Mouse (Mus musculus) right cerebral cortex, postnatal 4 days (tissue): ENCODE measurements at regions not wholly inside any gene's neighbourhood (a gene's known extent, or its start where the extent isn't known, plus 50 kb on each side); places are given as distances from the start of the nearest gene placed in this dataset.

Source experiments
- DNase-seq: peaks from one replicate; pipeline ENCODE4 v3.0.0-alpha.2; 2022

DNA sequence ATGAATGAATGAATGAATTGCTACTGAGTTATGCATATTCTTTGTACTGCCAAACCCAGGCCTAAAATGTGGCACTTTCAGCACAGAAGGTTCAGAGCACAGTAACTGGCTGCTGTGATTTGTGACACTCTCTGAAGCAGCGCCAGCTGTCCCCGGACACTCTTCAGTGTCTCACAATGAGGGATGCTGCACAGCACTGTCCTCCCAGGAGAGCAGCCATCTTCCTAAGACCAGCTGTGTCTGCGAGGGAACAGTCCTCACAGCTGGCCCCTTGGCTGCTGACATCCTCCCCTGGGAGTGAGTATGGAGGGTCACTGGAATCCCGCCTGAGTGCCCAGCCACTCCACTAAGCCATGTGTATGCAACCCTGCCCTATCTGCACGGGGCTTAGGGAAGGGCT is 265.9 kb upstream of the Zfp637 start:
- no peak for DNase-seq

DNA sequence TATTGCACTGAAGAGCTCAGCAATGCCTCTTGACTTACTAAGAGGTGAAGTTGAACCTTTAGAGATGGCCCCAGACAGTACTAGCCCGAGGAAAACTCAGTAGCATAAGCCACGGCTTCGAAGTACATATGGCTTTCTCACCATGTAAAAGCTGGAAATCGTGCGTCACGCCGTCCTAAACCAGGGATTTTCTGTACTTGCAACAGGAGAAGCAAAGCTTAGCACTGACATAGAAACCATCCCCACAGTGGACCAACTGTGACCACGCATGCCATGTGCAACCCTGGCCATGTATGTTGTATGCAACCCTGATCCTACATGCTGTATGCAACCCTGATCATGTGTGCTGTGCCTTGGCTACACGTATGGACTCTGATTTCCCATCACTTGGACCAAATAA is 265.0 kb upstream of the Zfp637 start:
- no peak for DNase-seq

DNA sequence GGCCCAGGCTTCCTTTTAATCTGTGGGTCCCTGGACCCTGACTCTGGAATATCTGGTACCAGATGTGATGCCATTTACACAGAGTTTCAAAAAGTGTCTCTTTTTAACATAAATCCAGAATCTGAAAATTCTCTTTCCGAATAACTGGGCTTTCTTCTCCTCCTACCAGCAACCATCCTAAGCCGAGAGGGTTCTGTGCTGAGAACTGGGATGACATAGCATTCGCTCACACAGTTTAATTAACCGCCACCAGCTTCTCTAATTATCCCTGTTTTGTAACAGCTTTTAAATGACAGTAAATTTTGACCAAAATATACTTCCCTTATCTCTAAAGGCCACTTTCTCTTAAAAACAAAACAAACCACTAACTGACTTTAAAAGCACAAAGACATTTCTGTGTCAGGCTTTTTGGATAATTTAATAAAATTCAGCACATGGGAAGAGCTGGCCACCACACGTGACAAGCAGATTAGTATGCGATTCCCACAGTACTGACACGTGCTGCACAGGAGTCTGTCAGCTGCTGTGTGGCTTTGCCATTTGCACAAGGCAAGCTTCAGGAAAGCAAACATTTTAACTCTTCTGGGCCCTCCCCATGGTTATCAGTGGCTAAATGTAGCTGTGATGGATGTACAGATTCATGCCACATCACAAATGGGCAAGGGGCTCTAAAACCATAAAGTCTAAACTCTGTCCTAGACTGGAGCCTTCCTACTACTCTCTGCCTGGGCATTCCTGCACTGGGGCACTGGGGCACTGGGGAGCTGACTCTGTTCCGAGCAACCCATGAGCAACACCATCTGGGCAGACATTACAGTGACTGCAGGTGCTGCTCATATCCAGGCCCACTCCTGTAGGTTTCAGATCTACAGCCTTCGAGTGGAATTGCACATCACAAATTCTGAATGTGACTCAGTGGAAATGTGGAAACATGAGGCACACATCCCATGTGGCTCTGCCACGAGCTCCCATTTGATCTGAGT is 263.1 kb upstream of the Zfp637 start:
- DNase-seq: no peak

DNA sequence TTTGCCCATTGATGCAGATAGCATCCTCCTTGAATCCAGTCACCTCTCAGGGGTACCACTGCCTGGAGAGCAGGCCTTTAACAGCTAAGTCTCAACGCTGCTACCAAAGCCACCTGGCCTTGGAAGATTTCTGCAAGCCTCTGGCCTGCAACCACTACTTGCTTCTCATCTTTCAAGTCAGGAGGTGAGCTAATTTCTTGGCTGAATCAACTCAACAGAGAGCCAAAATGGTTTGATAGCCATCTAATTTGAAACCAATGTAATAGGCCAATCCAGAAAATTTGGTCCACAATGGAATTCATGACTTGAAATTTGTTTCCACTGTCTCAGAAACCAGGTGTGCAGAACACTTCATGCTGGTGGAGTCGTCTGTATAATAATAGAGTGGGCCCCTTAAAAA is 260.0 kb upstream of the Zfp637 start:
- DNase-seq: no peak

DNA sequence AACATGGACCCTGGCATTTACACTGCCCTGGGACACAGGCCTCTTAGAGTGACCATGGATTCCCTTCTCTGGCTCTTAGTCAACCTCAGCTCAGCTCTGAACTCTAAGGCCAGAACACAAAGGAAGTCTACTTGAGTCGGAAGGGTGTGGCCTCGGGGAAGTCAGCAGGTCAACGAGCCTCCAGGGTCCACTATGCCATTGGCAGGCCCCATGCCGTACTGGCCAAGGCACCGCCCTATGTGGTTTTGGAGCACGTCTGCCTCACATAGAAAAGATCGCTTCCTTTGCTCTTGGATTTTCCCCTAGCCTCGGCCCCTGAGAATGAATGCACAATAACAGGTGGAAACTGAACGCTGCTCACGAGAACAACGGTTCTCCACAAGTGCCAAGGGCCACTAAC is 257.9 kb upstream of the Zfp637 start:
- no peak for DNase-seq

DNA sequence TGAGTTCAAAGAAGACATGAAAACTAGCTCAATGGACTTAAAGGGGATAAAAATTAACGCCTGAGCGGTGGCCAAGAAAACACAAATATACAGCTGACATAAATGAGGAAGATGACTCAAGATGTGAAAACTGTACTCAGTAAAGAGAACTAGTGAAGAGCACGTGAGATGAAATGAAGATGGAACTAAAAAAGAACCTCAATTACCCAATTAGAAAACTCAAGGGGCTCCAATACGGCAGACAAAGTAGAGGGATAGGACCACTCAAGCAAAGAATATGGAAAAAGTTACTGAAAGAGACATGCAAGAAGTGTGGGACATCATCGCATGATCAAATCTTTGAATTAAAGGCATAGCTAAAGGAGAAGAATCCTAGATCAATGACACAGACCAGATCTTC is 256.4 kb upstream of the Zfp637 start:
- no peak for DNase-seq

DNA sequence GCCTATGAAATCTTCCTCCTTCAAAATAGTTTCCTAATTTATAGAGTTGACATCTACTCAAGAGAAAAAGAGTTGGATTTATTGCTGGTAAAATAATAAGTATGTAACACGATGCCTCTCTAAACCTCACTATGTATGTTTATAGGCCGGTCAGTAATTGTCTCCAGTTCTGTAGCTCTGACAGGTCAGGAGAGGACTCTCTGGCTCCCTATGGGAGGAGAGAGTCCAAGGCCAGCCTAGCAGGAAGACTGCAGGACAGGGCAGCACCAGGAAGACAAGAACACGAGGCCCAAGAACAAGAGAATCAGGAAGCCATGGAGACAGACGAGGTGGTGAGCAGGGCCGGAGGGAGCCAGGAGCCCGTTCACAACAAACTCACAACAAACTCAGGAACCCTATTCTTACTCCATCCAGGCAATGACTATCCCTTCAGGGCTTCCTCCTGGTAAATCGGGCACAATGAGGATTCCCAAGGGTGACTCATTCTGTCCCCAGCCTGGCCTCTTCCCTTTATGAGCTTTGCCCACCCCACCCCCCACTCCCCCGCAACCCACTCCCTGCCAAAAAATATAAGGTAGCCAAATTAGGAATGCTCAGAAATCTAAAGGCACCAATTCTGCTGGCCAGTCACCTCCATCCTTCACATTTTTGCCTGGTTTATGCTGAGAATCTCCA is 244.7 kb upstream of the Zfp637 start:
- no peak for DNase-seq

DNA sequence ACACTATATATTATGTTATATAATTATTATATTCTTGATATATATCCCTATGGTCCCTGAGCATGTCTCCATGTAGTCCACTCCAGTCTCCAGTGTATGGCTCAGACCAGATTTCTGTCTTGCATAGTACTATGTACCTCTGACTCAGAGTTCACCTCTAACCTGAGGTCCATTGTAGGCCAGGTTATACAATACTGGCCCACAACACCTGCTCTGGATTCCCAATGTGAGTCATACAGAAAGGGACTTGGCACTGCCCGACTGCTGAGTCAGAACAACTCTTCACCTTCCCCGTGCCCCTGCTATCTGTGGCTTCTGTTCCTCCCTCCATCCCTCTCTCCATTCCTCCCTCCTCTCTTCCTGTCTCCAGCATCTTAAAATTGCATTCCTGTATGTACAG is 236.1 kb upstream of the Zfp637 start:
- DNase-seq: no peak

DNA sequence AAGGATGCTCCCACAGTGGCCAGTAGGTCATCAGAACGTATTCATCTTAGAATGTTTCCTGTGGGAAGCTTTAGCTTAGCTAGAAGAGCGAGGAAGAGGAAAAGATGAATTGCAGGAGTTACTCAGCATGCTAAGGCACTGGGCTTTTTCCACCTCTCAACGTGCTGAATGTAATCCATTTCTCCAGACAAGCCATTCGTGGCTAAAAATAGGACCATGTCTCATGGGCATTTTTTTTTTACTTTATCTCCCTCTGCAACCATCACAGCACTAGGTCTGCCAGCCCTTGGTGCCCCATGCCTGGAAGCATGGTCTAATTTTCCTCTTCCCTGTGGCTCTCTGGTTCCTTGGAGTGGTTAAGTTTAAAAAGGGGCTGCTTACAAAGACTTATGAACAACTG is 235.3 kb upstream of the Zfp637 start:
- DNase-seq: no peak

DNA sequence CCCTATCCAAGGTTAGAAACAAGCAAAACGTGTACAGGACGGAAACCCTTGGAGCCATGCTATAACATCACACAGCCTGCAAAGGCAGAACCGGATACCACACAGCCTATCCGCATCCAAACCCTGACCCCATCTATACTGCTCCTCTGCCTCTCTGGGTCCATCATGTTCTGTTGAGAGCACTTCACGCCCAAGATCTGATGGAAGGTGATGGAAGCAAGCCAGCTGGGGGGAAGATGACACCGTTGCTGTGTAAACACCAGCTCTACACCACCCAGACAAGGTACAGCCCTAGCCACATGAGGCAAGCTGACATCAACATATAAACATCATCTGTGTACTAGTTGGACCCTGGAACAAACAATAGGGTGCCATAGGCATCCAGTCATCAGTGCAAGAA is 234.8 kb upstream of the Zfp637 start:
- DNase-seq: no peak

DNA sequence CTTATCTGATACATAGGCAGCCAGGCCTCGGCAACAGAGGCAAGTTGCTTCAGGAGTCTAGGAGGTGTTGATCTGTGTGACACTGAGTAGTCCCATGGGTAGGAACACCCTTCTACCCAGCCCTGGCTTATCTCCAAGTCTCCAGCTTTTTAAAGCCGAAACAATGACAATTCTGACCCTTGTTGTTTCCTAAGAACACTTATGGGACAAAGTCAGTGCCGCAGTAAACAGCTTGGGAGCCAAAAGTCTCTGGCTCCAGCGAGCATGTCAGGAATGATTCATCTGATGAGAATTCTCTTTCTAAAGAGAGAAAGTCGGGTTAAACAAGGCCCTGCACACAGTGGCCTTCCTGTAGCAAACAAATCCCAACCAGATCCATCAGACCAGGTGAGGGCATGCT is 234.0 kb upstream of the Zfp637 start:
- DNase-seq: no peak

DNA sequence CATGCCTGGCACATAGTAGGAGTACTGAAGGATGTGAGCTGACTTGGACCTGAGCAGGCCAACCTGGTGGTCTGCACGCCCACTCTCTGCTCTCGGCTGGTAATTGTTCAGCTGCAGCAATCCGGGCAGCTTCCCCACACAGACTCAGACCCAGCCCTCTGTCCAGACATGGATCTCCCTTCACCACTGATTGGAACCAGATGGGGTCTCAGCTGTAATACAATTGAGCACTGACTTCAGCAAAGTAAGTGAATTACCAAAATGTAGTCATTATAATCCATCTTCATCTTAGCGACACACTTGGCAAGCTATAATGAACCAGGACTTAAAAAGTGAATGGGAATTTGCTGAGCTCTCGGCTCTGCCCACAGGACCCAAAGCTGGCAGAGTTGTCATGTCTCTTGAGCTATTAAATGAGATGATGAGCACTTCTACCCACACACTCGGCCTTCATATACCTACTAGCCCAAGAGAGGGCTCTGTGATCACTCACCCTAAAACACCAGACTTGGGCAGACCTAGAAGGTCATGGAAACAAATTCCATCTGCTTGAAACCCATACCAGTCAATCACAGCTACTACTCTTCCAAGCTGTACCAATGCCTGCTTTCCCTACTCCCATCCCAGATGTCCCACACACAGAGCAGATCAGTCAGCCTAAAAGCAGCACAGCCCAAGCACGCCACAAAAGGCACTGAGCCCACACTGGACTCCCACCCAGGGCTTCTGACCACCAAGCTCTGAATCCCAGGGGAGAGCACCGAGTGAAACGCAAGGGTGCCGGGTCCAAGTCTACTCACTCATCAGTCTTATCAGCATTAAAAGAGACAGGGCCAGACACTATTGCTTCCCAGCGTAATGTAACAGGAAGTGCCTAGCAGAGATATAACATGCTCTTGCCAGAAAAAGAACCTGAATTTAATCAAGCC is 231.2 kb upstream of the Zfp637 start:
- DNase-seq: no peak

DNA sequence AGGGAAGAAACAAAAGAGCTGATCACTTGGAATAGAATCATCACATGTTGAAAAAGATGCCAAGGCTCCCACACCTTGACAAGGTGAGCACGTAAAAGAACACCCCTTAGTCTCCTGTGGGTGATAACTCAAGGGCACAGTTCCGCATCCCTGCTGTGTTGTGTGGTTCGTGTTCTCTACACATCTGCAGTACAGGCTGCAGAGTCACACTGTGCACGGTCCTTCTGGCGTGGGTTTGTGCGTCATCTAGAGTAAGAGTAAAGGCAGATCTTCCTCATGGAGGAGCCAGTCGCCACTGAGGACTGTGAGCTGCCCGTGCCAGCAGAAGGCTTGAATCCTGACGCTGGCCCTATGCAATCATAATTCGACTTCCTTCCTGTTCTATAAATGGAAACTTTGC is 229.7 kb upstream of the Zfp637 start:
- no peak for DNase-seq

DNA sequence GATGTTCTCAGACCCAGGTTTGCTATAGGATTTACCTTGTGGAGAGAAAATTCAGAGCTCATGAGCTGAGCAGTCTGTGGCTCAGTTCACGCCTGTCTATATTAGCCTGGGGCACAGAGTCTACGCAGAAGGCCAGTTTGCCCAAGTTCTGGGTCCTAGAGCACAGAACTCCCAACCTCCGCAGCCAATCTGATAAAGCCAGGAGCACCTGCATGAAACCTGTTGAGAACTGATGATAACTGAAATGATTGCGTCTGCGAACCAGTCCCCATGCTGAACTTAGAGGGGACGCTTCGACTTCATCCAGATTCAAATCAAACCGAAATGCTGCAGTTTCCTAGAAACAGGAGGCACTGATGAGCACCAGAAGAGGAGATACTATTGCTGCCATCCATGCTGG is 229.0 kb upstream of the Zfp637 start:
- no peak for DNase-seq

DNA sequence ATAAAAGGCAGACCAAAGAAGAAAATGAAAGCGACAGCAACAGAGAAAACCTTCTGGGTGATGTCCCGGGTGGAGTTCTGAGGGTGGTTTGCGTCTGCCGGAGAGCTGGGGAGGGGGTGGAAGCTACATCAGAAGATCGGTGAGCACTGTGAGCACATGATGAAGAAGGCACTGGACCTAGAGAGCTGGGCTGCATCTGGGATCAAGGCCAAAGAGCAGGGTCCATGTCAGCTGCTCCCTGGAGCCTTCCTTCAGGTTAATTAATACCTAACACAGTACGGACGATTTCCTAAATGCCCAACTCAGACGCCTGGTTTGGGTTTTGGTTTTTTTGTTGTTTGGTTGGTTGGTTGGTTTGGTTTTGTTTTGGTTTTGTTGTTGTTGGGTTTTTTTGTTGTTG is 228.6 kb upstream of the Zfp637 start:
- DNase-seq: no peak

DNA sequence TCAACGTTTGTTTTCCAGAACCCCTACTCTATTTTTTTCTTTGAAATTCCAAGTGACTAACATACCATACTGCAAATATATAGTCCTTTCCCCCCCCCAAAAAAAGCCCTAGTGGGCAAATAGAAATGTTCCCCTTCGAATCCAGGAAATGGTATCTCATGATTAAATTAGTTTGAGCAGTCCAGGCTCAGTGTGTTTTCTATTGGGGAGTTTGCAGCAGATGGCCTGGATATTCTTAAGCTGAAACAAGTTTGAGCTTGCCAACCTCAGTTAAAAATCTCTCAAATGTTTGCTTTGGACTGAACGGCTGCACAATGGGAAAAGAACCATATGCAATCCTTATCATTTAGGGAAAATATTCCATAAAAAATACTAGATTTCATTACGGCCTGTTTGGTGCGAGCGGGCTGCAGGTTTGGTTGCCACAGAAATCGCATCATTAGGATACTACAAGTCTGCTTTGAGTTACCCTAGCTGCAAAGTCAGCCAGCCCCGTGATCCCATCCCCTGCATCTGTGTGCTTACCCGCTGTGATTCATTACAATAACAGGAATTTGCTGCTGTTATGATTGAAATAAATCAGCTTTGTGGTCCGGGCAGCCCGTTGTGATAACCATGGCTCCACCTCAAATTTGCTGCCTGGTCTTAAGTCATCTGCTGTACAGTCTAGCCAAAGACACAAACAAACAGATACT is 227.2 kb upstream of the Zfp637 start:
- DNase-seq: no peak

DNA sequence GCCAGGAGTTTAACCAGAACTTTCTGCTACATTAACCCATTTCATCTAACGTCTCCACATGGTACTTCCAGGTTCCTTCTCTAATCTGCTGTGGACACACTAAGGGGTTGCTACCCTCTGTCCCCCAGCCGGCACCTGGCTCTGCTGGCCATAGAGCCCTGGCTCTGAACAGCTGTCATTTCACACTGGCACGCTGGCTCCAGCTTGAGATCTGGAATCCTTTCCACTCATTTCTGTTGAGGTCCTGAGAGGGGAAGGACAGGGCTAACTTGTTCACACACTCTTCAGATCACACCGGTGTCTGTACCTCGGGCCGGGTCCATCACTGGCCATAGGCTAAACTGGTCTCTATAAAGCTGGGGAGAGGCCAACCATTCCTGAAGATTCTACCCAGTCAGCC is 226.6 kb upstream of the Zfp637 start:
- no peak for DNase-seq

DNA sequence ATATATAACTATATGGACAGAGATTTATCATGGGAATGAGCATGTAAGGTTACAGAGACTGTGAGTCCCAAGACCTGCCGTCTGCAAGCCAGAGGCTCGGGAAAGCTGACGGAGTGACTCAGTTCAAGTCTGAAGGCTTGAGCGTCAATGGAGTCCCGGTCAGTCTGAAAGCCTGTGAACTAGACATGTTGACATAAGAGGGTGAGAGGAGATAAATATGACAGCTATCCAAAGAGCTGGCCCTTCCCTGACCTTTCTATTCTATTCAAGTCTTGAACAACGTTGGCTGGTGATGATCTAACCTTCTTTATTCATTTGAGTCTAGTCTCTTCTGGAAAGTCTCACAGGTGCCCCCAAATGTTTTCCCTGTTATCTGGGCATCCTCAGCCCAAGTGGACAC is 223.8 kb upstream of the Zfp637 start:
- DNase-seq: no peak

DNA sequence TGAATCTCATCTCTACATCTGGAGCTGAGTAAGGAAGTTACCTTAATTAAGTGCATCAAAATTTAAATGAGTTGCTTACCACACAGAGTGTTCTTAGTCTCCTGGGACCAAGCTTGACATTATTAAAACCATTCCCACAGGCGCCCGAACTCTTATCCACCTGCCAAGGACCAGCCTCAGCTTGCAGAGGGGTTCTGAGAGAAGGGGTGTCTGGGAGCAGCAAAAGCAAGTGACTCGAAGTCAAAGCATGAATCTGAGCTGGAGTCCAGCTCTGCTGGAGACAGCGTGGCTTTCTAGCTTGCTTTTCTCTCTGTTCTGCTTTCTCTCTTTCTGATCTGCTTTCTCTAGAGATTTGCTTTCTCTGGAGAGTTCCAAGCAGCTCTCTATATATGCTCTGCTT is 223.0 kb upstream of the Zfp637 start:
- no peak for DNase-seq

DNA sequence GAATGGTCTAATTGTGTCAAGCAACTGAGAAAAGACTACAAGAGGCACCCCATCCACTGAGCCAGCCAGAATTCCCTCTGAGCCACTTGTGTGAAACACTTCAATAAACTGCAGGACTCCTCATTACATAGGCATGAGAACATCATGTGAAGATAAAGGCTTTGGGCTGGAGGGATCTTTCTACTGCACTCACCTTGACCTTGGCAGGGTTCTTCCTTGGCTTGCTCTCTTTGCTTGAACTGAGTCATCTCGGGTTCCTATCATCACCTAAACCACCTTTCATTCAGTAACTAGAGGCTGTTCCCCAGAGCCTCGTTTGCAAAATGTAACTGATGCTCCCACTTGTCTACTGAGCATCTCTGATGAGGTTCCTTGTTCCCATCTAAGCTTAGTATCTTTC is 221.4 kb upstream of the Zfp637 start:
- DNase-seq: no peak

DNA sequence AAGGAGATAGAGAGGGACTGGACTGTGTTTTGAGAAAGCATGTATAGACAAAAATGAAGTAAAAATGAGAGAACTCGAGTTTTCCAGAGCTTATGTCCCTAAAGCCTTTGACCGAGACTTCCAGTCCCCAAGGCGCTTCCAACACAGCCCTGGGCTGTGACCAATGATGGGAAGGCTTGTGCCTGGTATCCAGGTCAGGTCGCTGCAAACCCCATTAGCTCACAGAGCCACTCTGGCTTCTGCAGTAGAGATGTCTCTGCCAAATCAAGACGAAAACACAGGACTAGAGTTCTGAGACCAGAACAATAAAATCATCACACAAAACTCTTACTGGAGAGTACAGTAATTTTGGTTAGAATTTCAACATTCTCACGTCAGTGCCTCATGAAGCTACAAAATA is 218.5 kb upstream of the Zfp637 start:
- no peak for DNase-seq

DNA sequence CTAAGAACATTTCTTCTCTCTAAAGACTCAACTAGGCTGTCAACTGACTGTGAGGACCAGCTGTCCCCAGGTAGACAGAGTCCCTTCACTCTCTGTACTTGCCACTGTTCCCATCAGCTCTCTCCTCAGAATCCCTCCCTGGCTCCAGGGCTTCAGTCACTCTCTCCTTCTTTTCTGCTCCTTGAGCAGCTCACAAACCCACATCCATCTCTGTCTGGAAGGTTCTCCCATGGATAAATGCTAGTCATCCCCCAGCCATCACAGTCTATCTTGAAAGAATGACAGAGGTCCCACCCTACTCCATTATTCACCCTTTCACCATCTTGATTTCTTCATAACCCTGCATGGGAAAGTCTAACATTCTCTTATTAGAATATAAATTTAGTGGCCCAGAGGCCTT is 218.0 kb upstream of the Zfp637 start:
- DNase-seq: no peak

DNA sequence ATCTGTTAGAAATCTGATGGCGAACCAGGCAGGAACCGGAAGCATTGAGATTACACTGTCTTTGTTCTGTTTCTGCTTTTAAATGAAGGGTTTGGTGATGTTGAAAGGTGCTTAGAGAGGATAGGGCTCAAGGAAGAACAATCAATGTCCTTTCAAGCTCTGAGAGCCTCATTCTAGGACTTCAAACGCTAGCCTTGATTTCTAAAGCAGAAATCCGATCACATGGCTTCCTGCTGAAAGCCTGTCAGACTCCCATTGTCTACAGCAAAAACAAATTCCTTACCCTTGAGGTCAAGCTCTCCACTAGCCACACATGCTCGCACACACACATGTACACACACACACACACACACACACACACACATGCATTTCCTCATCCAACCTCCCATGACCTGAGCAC is 215.3 kb upstream of the Zfp637 start:
- no peak for DNase-seq
